Mouse (Mus musculus) C2C12 (cell line): ENCODE results near the gene Timp2. TPM values are rescaled to one million over a fixed set of nuclear protein-coding genes. Genes with fewer than 3 reads are reported as not detected.

Experiments
- H3K27me3 ChIP-seq: one replicate; pipeline ENCODE4 v1.6.1; 2011; ENCODE audit not compliant: control insufficient read depth, insufficient read depth, insufficient read length
- H3K36me3 ChIP-seq: one replicate; pipeline ENCODE4 v1.6.1; 2011; ENCODE audit not compliant: control insufficient read depth, insufficient read depth
- H3K4me3 ChIP-seq: one replicate; pipeline ENCODE4 v1.5.1; 2011; ENCODE audit warnings: mild to moderate bottlenecking, control low read depth; ENCODE audit not compliant: poor library complexity, insufficient read depth, severe bottlenecking
- H3K79me2 ChIP-seq: one replicate; pipeline ENCODE4 v1.6.1; 2011; ENCODE audit not compliant: control insufficient read depth, insufficient read depth
- H3K79me3 ChIP-seq: one replicate; pipeline ENCODE4 v1.6.1; 2011; ENCODE audit warnings: low read depth, control low read depth
- H3ac ChIP-seq: one replicate; pipeline ENCODE3; 2011; ENCODE audit warnings: low read depth; ENCODE audit not compliant: control insufficient read depth, insufficient read length
- CEBPB ChIP-seq: IDR thresholded peaks from one replicate; pipeline ENCODE4 v1.6.1; 2011; ENCODE audit warnings: low read depth, mild to moderate bottlenecking, control low read depth, moderate library complexity
- CTCF ChIP-seq: IDR thresholded peaks from one replicate; pipeline ENCODE4 v1.5.1; 2011; ENCODE audit not compliant: control insufficient read depth, insufficient read depth, insufficient read length
- FOSL1 ChIP-seq: IDR thresholded peaks from one replicate; pipeline ENCODE4 v1.8.0; 2011; ENCODE audit warnings: mild to moderate bottlenecking, low read length; ENCODE audit not compliant: poor library complexity, insufficient read depth, severe bottlenecking
- MAX ChIP-seq: IDR thresholded peaks from one replicate; pipeline ENCODE4 v1.6.1; 2011; ENCODE audit warnings: mild to moderate bottlenecking, control low read depth
- MYOD1 ChIP-seq: IDR thresholded peaks from one replicate; pipeline ENCODE4 v1.6.1; 2011; ENCODE audit warnings: low read depth; ENCODE audit not compliant: control insufficient read depth, insufficient read length
- MYOG ChIP-seq: IDR thresholded peaks from one replicate; pipeline ENCODE4 v1.6.1; 2011; ENCODE audit not compliant: control insufficient read depth, insufficient read length; ENCODE audit errors: extremely low read depth
- USF1 ChIP-seq: IDR thresholded peaks from one replicate; pipeline ENCODE4 v1.6.1; 2011; ENCODE audit warnings: low read depth, mild to moderate bottlenecking, control low read depth, moderate library complexity
- polyA plus RNA-seq: library from polyadenylated mRNA; unstranded; fragments of >200 nt; fragmentation: generic; extraction: Trizol; gene quantifications from one replicate; pipeline ENCODE4 v1.2.1, GENCODE M21; 2012; ENCODE audit warnings: missing spikeins

Timp2 gene
- polyA plus RNA-seq, 1 experiment, result 372 TPM

GRCm38 (mm10) chr11:118342400-118342981 is 13.0 kb downstream of the Timp2 start, which contains the start of gene Cep295nl:
Gene Cep295nl (minus strand): TSS chr11:118342500.
- Histone ChIP-seq H3ac (no peak within 1 kb of the TSS), H3K79me3 (peaks cover 89% of the 10 kb centered on the region), H3K4me3 (no peak within 1 kb of the TSS), H3K36me3 (peaks cover 56% of the 10 kb centered on the region), H3K27me3 (no peaks in the 10 kb centered on the region), H3K79me2 (peaks cover 100% of the 10 kb centered on the region)
- TF ChIP-seq MYOG, result no peak
- no peak for TF ChIP-seq USF1
- no peak for TF ChIP-seq CTCF
- no peak for TF ChIP-seq FOSL1
- TF ChIP-seq CEBPB, result no peak
- TF ChIP-seq MAX, result no peak
- no peak for TF ChIP-seq MYOD1

GRCm38 (mm10) chr11:118337491-118338168 is 17.9 kb downstream of the Timp2 start:
- no peak overlapping the region for H3K4me3 ChIP-seq
- peak; percentile 50 for TF ChIP-seq MAX
- peak; percentile 44 for TF ChIP-seq MYOD1
- no peak for TF ChIP-seq MYOG
- no peak for TF ChIP-seq USF1
- H3K79me2 ChIP-seq, result peaks cover 100% of the 10 kb centered on the region
- H3ac ChIP-seq, result no peak overlapping the region
- H3K27me3 ChIP-seq, result no peaks in the 10 kb centered on the region
- peaks cover 63% of the 10 kb centered on the region for H3K36me3 ChIP-seq
- peaks cover 84% of the 10 kb centered on the region for H3K79me3 ChIP-seq

GRCm38 (mm10) chr11:118333431-118333830 is 22.1 kb downstream of the Timp2 start:
- Histone ChIP-seq H3K79me3 (peaks cover 82% of the 10 kb centered on the region), H3K79me2 (peaks cover 100% of the 10 kb centered on the region), H3K27me3 (no peaks in the 10 kb centered on the region), H3K4me3 (no peak overlapping the region), H3ac (no peak overlapping the region), H3K36me3 (peaks cover 53% of the 10 kb centered on the region)
- no peak for TF ChIP-seq CEBPB
- TF ChIP-seq USF1, result no peak
- TF ChIP-seq MAX, result no peak
- no peak for TF ChIP-seq MYOG
- no peak for TF ChIP-seq CTCF
- TF ChIP-seq FOSL1, result no peak
- no peak for TF ChIP-seq MYOD1

- peaks cover 74% of the 10 kb centered on the region for H3K79me3 ChIP-seq
- peaks cover 49% of the 10 kb centered on the region for H3K36me3 ChIP-seq
- no peak overlapping the region for H3ac ChIP-seq
- peaks cover 96% of the 10 kb centered on the region for H3K79me2 ChIP-seq
- no peaks in the 10 kb centered on the region for H3K27me3 ChIP-seq
- no peak for TF ChIP-seq FOSL1
- no peak for TF ChIP-seq MYOG
- TF ChIP-seq MYOD1, result no peak
- no peak for TF ChIP-seq USF1
- TF ChIP-seq MAX, result no peak
- TF ChIP-seq CTCF, result no peak
- TF ChIP-seq CEBPB, result no peak
- H3K4me3 ChIP-seq, result no peak overlapping the region
Measured at GRCm38 (mm10) chr11:118332376-118332775, 23.2 kb downstream of the Timp2 start.

GRCm38 (mm10) chr11:118330777-118331176 is 24.8 kb downstream of the Timp2 start:
- Histone ChIP-seq H3ac (no peak overlapping the region), H3K79me2 (peaks cover 93% of the 10 kb centered on the region), H3K4me3 (no peak overlapping the region), H3K79me3 (peaks cover 71% of the 10 kb centered on the region), H3K27me3 (no peaks in the 10 kb centered on the region), H3K36me3 (peaks cover 57% of the 10 kb centered on the region)
- TF ChIP-seq USF1 (no peak), MYOG (no peak), CTCF (no peak), CEBPB (no peak), MYOD1 (no peak), FOSL1 (no peak), MAX (no peak)

GRCm38 (mm10) chr11:118330361-118330760 is 25.2 kb downstream of the Timp2 start:
- no peak overlapping the region for H3K4me3 ChIP-seq
- H3K27me3 ChIP-seq, result no peaks in the 10 kb centered on the region
- H3K79me2 ChIP-seq, result peaks cover 93% of the 10 kb centered on the region
- TF ChIP-seq MYOD1, result no peak
- TF ChIP-seq CEBPB, result no peak
- no peak for TF ChIP-seq CTCF
- TF ChIP-seq FOSL1, result no peak
- no peak for TF ChIP-seq USF1
- no peak for TF ChIP-seq MYOG
- TF ChIP-seq MAX, result no peak
- H3K36me3 ChIP-seq, result peaks cover 61% of the 10 kb centered on the region
- no peak overlapping the region for H3ac ChIP-seq
- peaks cover 72% of the 10 kb centered on the region for H3K79me3 ChIP-seq
